Comparison of ENCODE assay signal across 9 mouse cellular contexts in genomic region chr17:7074494-7074893, GRCm38 (mm10). TPM values are rescaled to one million over a fixed set of nuclear protein-coding genes. Genes with fewer than 3 reads are reported as not detected.
DNase-seq lines count a peak whose midpoint lies in the region; ATAC-seq and TF ChIP-seq lines count a peak whose summit lies in the region.
"Not testable (repeated sequence)": the region's sequence is repeated elsewhere in the genome, so short reads cannot be mapped to it uniquely, and the experiment has no call there.
"Had no signal": no experiment of that assay in that cellular context is flagged by ENCODE, and none has a peak within 500 bp of the region (broad histone marks: within the 10 kb centered on the region; RNA-seq: fewer than 3 reads in every experiment).

No protein-coding gene starts in this region.

- not testable (repeated sequence) for H3K4me2 ChIP-seq in hindbrain, embryonic 16.5 days (ENCODE audit: low read length)

- not testable (repeated sequence) for H3K9me3 ChIP-seq in hindbrain, embryonic 16.5 days (ENCODE audit: control insufficient read depth, low read length)

- not testable (repeated sequence) for H3K27ac ChIP-seq in gastrocnemius, adult 2 months; hindbrain, embryonic 16.5 days (ENCODE audit: low read depth, low read length)

- peak; percentile 51 for TF ChIP-seq CTCF in gastrocnemius, adult 2 months (IDR thresholded peaks at IDR 0.05)

- peak; percentile 78 for ATAC-seq in hindbrain, embryonic 16.5 days

- not testable (repeated sequence) for H3K4me3 ChIP-seq in gastrocnemius, adult 2 months; hindbrain, embryonic 16.5 days (ENCODE audit: low read length)

- not testable (repeated sequence) for H3K27me3 ChIP-seq in hindbrain, embryonic 16.5 days (replicated peaks; ENCODE audit: control insufficient read depth, insufficient read depth, low read length)

- not testable (repeated sequence) for H3K4me1 ChIP-seq in hindbrain, embryonic 16.5 days (ENCODE audit: control insufficient read depth, insufficient read depth, low read depth, low read length)

- not testable (repeated sequence) for H3K36me3 ChIP-seq in hindbrain, embryonic 16.5 days (ENCODE audit: control insufficient read depth, insufficient read depth, low read length)

- intact Hi-C loops in gastrocnemius, adult 2 months (cut with DNase I), result not testable (repeated sequence)

- peak; percentile 38 to 74 for DNase-seq in adrenal gland, adult (ENCODE audit: inconsistent age in 2 of 2, low spot score in 1 of 2)
- peak; percentile 35 to 46 for DNase-seq in cerebellum, postnatal 36 days
- peak; percentile 53 for DNase-seq in gastrocnemius, adult 2 months
- peak; percentile 23 to 36 for DNase-seq in layer of hippocampus, postnatal 14 days (ENCODE audit: low spot score in 2 of 2)
- peak; percentile 52 for DNase-seq in lung, postnatal 36 days
- DNase-seq in retina, adult 2 months (ENCODE audit: low read depth, low spot score), result peak; percentile 20

- 35% methylated on average over 3 of the region's 3 CpGs for WGBS in hindbrain, embryonic 16.5 days

- not testable (repeated sequence) for H3K9ac ChIP-seq in hindbrain, embryonic 16.5 days (ENCODE audit: low read depth, low read length)

RNA-seq across cellular contexts. Expression of gene Gm1604a, which starts 49.1 kb away (rescaled TPM):
- not detected for total RNA-seq in gastrocnemius, adult 2 months (2021)
- not detected in 2 replicates for polyA plus RNA-seq in hindbrain, embryonic 16.5 days (2015; fragmentation: Nextera tagmentation; extraction: Ambion mirVana)
- total RNA-seq in layer of hippocampus, postnatal 14 days (2021), result under 1 TPM; 0.48 to 0.55 TPM
- total RNA-seq: adrenal gland, postnatal 4 days had no signal
- polyA plus RNA-seq: myocyte had no signal
